Mouse (Mus musculus) myocyte (in vitro differentiated cells): Measurements from ENCODE around the gene Ms4a1. TPM values are rescaled to one million over a fixed set of nuclear protein-coding genes. Genes with fewer than 3 reads are reported as not detected.

ENCODE experiments used
- H3K27me3 ChIP-seq: one replicate; pipeline ENCODE4 v1.6.1; 2011; ENCODE audit not compliant: control insufficient read depth, insufficient read depth, insufficient read length
- H3K36me3 ChIP-seq: one replicate; pipeline ENCODE4 v1.6.1; 2011; ENCODE audit not compliant: control insufficient read depth, insufficient read depth
- H3K4me2 ChIP-seq: one replicate; pipeline ENCODE4 v1.6.1; 2011; ENCODE audit warnings: low read depth, control low read depth
- H3K4me3 ChIP-seq: one replicate; pipeline ENCODE4 v1.5.1; 2011; ENCODE audit warnings: mild to moderate bottlenecking, control low read depth, moderate library complexity
- H3K79me2 ChIP-seq: one replicate; pipeline ENCODE4 v1.6.1; 2011; ENCODE audit not compliant: control insufficient read depth, insufficient read depth
- H3ac ChIP-seq: one replicate; pipeline ENCODE4 v1.6.1; 2011; ENCODE audit not compliant: control insufficient read depth, insufficient read length
- CEBPB ChIP-seq: IDR thresholded peaks from 2 replicates; pipeline ENCODE4 v1.6.1; 2011; ENCODE audit warnings: mild to moderate bottlenecking, moderate library complexity; ENCODE audit not compliant: poor library complexity, insufficient read depth, severe bottlenecking
- E2F4 ChIP-seq: IDR thresholded peaks from one replicate; pipeline ENCODE4 v1.6.1; 2011; ENCODE audit warnings: mild to moderate bottlenecking, control low read depth, moderate library complexity; ENCODE audit not compliant: insufficient read depth
- MAX ChIP-seq: IDR thresholded peaks from one replicate; pipeline ENCODE4 v1.6.1; 2011; ENCODE audit warnings: low read depth, mild to moderate bottlenecking, control low read depth
- MYOD1 ChIP-seq, 3 experiments: IDR thresholded peaks; one replicate each; pipeline ENCODE4 v1.6.1; 2011; ENCODE audit warnings: control low read depth in 2 of 3, low read depth in 2 of 3, mild to moderate bottlenecking in 2 of 3, moderate library complexity in 1 of 3; ENCODE audit not compliant: insufficient read length in 2 of 3, control insufficient read depth in 1 of 3
- MYOG ChIP-seq, 3 experiments: IDR thresholded peaks; one replicate each; pipeline ENCODE4 v1.6.1; 2011; ENCODE audit warnings: control low read depth in 2 of 3, low read depth in 2 of 3, mild to moderate bottlenecking in 2 of 3; ENCODE audit not compliant: insufficient read length in 2 of 3, control insufficient read depth in 1 of 3, insufficient read depth in 1 of 3
- POLR2A ChIP-seq: IDR thresholded peaks from one replicate; pipeline ENCODE4 v1.6.1; 2011; ENCODE audit warnings: low read depth, mild to moderate bottlenecking, control low read depth, moderate library complexity; ENCODE audit not compliant: insufficient read length
- POLR2AphosphoS2 ChIP-seq: IDR thresholded peaks from one replicate; pipeline ENCODE4 v1.6.1; 2011; ENCODE audit warnings: low read depth, control low read depth; ENCODE audit not compliant: insufficient read length
- REST ChIP-seq: IDR thresholded peaks from one replicate; pipeline ENCODE4 v1.6.1; 2011; ENCODE audit warnings: mild to moderate bottlenecking, control low read depth, moderate library complexity; ENCODE audit not compliant: insufficient read depth, insufficient read length
- SRF ChIP-seq: IDR thresholded peaks from one replicate; pipeline ENCODE4 v1.6.1; 2011; ENCODE audit warnings: low read depth; ENCODE audit not compliant: control insufficient read depth, insufficient read length
- TCF12 ChIP-seq: IDR thresholded peaks from one replicate; pipeline ENCODE4 v1.6.1; 2011; ENCODE audit warnings: mild to moderate bottlenecking, control low read depth; ENCODE audit not compliant: poor library complexity, insufficient read depth, severe bottlenecking
- TCF3 ChIP-seq: IDR thresholded peaks from one replicate; pipeline ENCODE4 v1.6.1; 2011; ENCODE audit warnings: low read depth, control low read depth; ENCODE audit not compliant: insufficient read length
- USF1 ChIP-seq: IDR thresholded peaks from one replicate; pipeline ENCODE4 v1.6.1; 2011; ENCODE audit warnings: low read depth, mild to moderate bottlenecking, control low read depth, moderate library complexity
- polyA plus RNA-seq: library from polyadenylated mRNA; unstranded; fragments of >200 nt; fragmentation: generic; extraction: Trizol; gene quantifications from one replicate; pipeline ENCODE4 v1.2.1, GENCODE M21; 2012; ENCODE audit warnings: missing spikeins

Gene Ms4a1
- polyA plus RNA-seq, 1 experiment = not detected

GRCm38 (mm10) chr19:11242560-11242959, 23.5 kb downstream of the Ms4a1 start:
- Histone ChIP-seq H3K27me3 (no peaks in the 10 kb centered on the region), H3K36me3 (no peaks in the 10 kb centered on the region), H3ac (no peak overlapping the region), H3K79me2 (no peaks in the 10 kb centered on the region), H3K4me2 (no peak overlapping the region), H3K4me3 (no peak overlapping the region)
- TF ChIP-seq POLR2A (no peak), MAX (no peak)

GRCm38 (mm10) chr19:11235820-11236219, 30.2 kb downstream of the Ms4a1 start:
- Histone ChIP-seq H3K36me3 (no peaks in the 10 kb centered on the region), H3K27me3 (no peaks in the 10 kb centered on the region), H3K4me2 (no peak overlapping the region), H3ac (no peak overlapping the region), H3K79me2 (no peaks in the 10 kb centered on the region), H3K4me3 (no peak overlapping the region)
- TF ChIP-seq MYOD1 (IDR thresholded peaks at IDR 0.05; ENCODE audit: control insufficient read depth in 1 of 3, insufficient read length in 2 of 3, low read depth in 2 of 3) (no peak), TCF12 (no peak), CEBPB (no peak), MAX (no peak), E2F4 (no peak), MYOG (IDR thresholded peaks at IDR 0.05; ENCODE audit: control insufficient read depth in 1 of 3, insufficient read depth in 1 of 3, insufficient read length in 2 of 3, low read depth in 2 of 3) (no peak), USF1 (no peak), POLR2AphosphoS2 (no peak)

- H3K79me2 ChIP-seq = no peaks in the 10 kb centered on the region
These were observed 30.9 kb downstream of the Ms4a1 start for GRCm38 (mm10) chr19:11234921-11235735.

GRCm38 (mm10) chr19:11234244-11234643, 31.8 kb downstream of the Ms4a1 start:
- no peak overlapping the region for H3K4me3 ChIP-seq
- no peaks in the 10 kb centered on the region for H3K79me2 ChIP-seq
- H3ac ChIP-seq = no peak overlapping the region
- no peaks in the 10 kb centered on the region for H3K27me3 ChIP-seq
- no peak overlapping the region for H3K4me2 ChIP-seq
- no peaks in the 10 kb centered on the region for H3K36me3 ChIP-seq
- TF ChIP-seq MAX = no peak
- no peak for TF ChIP-seq TCF12
- TF ChIP-seq POLR2A = no peak

More at GRCm38 (mm10) chr19:11234921-11235735, 30.9 kb downstream of the Ms4a1 start:
- Histone ChIP-seq H3K4me3 (no peak overlapping the region), H3K27me3 (no peaks in the 10 kb centered on the region), H3K4me2 (no peak overlapping the region), H3ac (no peak overlapping the region), H3K36me3 (no peaks in the 10 kb centered on the region)
- no peak for TF ChIP-seq E2F4
- no peak for TF ChIP-seq TCF12
- TF ChIP-seq SRF = no peak
- TF ChIP-seq MAX = no peak
- no peak for TF ChIP-seq CEBPB

- no peaks in the 10 kb centered on the region for H3K79me2 ChIP-seq
- no peaks in the 10 kb centered on the region for H3K36me3 ChIP-seq
- H3K4me3 ChIP-seq = no peak within 1 kb of the TSS
- H3K4me2 ChIP-seq = no peak within 1 kb of the TSS
- H3K27me3 ChIP-seq = no peaks in the 10 kb centered on the region
- TF ChIP-seq MYOG (IDR thresholded peaks at IDR 0.05; ENCODE audit: control insufficient read depth in 1 of 3, insufficient read depth in 1 of 3, insufficient read length in 2 of 3, low read depth in 2 of 3) (no peak), USF1 (no peak), MYOD1 (IDR thresholded peaks at IDR 0.05; ENCODE audit: control insufficient read depth in 1 of 3, insufficient read length in 2 of 3, low read depth in 2 of 3) (no peak), POLR2A (no peak), CEBPB (no peak), TCF3 (no peak), E2F4 (no peak), SRF (no peak), TCF12 (no peak), POLR2AphosphoS2 (no peak), MAX (no peak), REST (no peak)
- H3ac ChIP-seq = no peak within 1 kb of the TSS
These were observed 33.7 kb downstream of the Ms4a1 start, which contains the start of gene Ms4a12 for GRCm38 (mm10) chr19:11232348-11232747. Ms4a12 (minus strand) TSS chr19:11232448.

Other genes with a start within 250 kb of the Ms4a1 start
- 0.04 TPM for gene Ms4a18, start 248.2 kb downstream of the Ms4a1 start, polyA plus RNA-seq
- gene Ms4a8a, start 185.1 kb downstream of the Ms4a1 start, polyA plus RNA-seq = 0.17 TPM
- gene 1700017D01Rik, start 135.4 kb downstream of the Ms4a1 start, polyA plus RNA-seq = not detected
- gene 1700025F22Rik, start 100.9 kb downstream of the Ms4a1 start, polyA plus RNA-seq = not detected
- gene Ms4a13, start 69.5 kb downstream of the Ms4a1 start, polyA plus RNA-seq = not detected
- gene Ms4a12, start 33.8 kb downstream of the Ms4a1 start, polyA plus RNA-seq = not detected
- not detected for gene Ms4a5, start 17.6 kb upstream of the Ms4a1 start, polyA plus RNA-seq
- gene Ms4a14, start 48.2 kb upstream of the Ms4a1 start, polyA plus RNA-seq = not detected
- not detected for gene Ms4a7, start 69.9 kb upstream of the Ms4a1 start, polyA plus RNA-seq
- not detected for gene Ms4a4a, start 109.3 kb upstream of the Ms4a1 start, polyA plus RNA-seq
- gene Ms4a4c, start 138.5 kb upstream of the Ms4a1 start, polyA plus RNA-seq = not detected
- gene Ms4a4b, start 177.3 kb upstream of the Ms4a1 start, polyA plus RNA-seq = not detected
- not detected for gene Ms4a6c, start 203.1 kb upstream of the Ms4a1 start, polyA plus RNA-seq
- gene Gm8369, start 219.7 kb upstream of the Ms4a1 start, polyA plus RNA-seq = not detected